In the genomic region with DNA sequence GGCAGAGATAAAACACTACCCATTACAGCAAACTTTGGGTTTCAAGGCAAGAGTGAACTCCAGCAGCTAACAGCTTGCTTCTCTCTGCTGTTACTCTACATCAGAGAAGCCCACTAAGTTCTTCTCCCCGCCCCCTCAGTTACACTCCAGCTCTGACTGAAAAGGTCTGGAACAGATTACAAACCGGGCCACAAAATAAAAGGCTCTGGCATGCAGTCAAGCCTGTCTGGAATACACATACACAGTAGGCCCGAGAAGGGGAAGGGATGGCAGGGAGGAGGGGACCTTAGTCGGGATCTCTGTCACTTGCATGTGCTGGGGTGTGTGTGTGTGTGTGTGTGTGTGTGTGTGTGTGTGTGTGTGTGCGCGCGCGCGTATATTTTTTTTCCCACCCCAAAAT, we compare ENCODE assay signal across 8 mouse cellular contexts. TPM values are rescaled to one million over a fixed set of nuclear protein-coding genes. Genes with fewer than 3 reads are reported as not detected.
DNase-seq lines count a peak whose midpoint lies in the region; ATAC-seq and TF ChIP-seq lines count a peak whose summit lies in the region.

No protein-coding gene starts in this region.

- H3K4me3 ChIP-seq in forebrain, embryonic 16.5 days (replicated peaks; ENCODE audit: low read length), result no peak overlapping the region
- H3K4me3 ChIP-seq in midbrain, postnatal 0 days (ENCODE audit: low read depth, low read length), result no peak overlapping the region
- no peak overlapping the region for H3K4me3 ChIP-seq in liver, embryonic 12.5 days

- no peaks in the 10 kb centered on the region for H3K36me3 ChIP-seq in forebrain, embryonic 16.5 days (ENCODE audit: control insufficient read depth, insufficient read depth)
- H3K36me3 ChIP-seq in midbrain, postnatal 0 days (ENCODE audit: insufficient read depth, low read length), result no peaks in the 10 kb centered on the region
- 0 out of 2 replicates have a peak, but pooled peaks cover 3% of the 10 kb centered on the region for H3K36me3 ChIP-seq in liver, embryonic 12.5 days

- peak overlapping the region; percentile 45 for H3K27ac ChIP-seq in forebrain, embryonic 16.5 days (ENCODE audit: low read length)
- no peak overlapping the region for H3K27ac ChIP-seq in midbrain, postnatal 0 days (ENCODE audit: low read depth, low read length)
- no peak overlapping the region for H3K27ac ChIP-seq in liver, embryonic 12.5 days

- no peak overlapping the region for H3K4me2 ChIP-seq in forebrain, embryonic 16.5 days (ENCODE audit: low read length)
- H3K4me2 ChIP-seq in midbrain, postnatal 0 days (ENCODE audit: low read depth, low read length, poor library complexity, severe bottlenecking), result no peak overlapping the region
- H3K4me2 ChIP-seq in liver, embryonic 12.5 days, result no peak overlapping the region

- WGBS in forebrain, embryonic 16.5 days, result 45% methylated on average over 9 of the region's 9 CpGs
- 53% methylated on average over 9 of the region's 9 CpGs for WGBS in midbrain, postnatal 0 days
- 72% methylated on average over 9 of the region's 9 CpGs for WGBS in liver, embryonic 12.5 days (ENCODE audit: insufficient replicate concordance)

- peaks cover 40% of the 10 kb centered on the region for H3K4me1 ChIP-seq in forebrain, embryonic 16.5 days (replicated peaks; ENCODE audit: control insufficient read depth, insufficient read depth, low read length)
- H3K4me1 ChIP-seq in midbrain, postnatal 0 days (ENCODE audit: insufficient read depth, low read length), result no peaks in the 10 kb centered on the region
- H3K4me1 ChIP-seq in liver, embryonic 12.5 days, result peaks cover 58% of the 10 kb centered on the region

- intact Hi-C loops in heart, postnatal 14 days (cut with DNase I), result loop anchor here (5.0 kb wide), 1 partner anchor 42 kb away; a partner anchor contains a TSS

- H3K9me3 ChIP-seq in forebrain, embryonic 16.5 days (ENCODE audit: control insufficient read depth, low read length), result no peaks in the 10 kb centered on the region
- no peaks in the 10 kb centered on the region for H3K9me3 ChIP-seq in midbrain, postnatal 0 days (ENCODE audit: low read length)
- H3K9me3 ChIP-seq in liver, embryonic 12.5 days (replicated peaks), result no peaks in the 10 kb centered on the region

- H3K9ac ChIP-seq in forebrain, embryonic 16.5 days (replicated peaks; ENCODE audit: low read depth, low read length), result no peak overlapping the region
- H3K9ac ChIP-seq in midbrain, postnatal 0 days (replicated peaks; ENCODE audit: low read length, poor library complexity, severe bottlenecking), result no peak overlapping the region
- H3K9ac ChIP-seq in liver, embryonic 12.5 days, result no peak overlapping the region

- TF ChIP-seq POLR2A in brain, embryonic 14.5 days (IDR thresholded peaks at IDR 0.05; ENCODE audit: borderline replicate concordance, extremely low read depth, insufficient read depth, insufficient read length, poor library complexity, severe bottlenecking), result no peak

- DNase-seq in NIH3T3 (ENCODE audit: low read depth), result peak; percentile 89
- peak; percentile 95 for DNase-seq in brain, embryonic 14.5 days (ENCODE audit: low read depth)
- DNase-seq in heart, postnatal 14 days, result peak; percentile 58 to 70
- peak; percentile 42 to 75 for DNase-seq in layer of hippocampus, postnatal 14 days (ENCODE audit: low spot score in 2 of 2)
- peak; percentile 77 for DNase-seq in midbrain, postnatal 0 days (ENCODE audit: low spot score)
- DNase-seq in spleen, adult 12 weeks (ENCODE audit: low spot score), result no peak

- ATAC-seq in forebrain, embryonic 16.5 days, result peak; percentile 83
- 0 out of 2 replicates have a peak, but pooled peaks have one; percentile 14 for ATAC-seq in midbrain, postnatal 0 days (ENCODE audit: low FRiP score)
- ATAC-seq in liver, embryonic 12.5 days, result no peak

- H3K27me3 ChIP-seq in forebrain, embryonic 16.5 days (replicated peaks; ENCODE audit: control insufficient read depth, insufficient read depth, low read length), result no peaks in the 10 kb centered on the region
- H3K27me3 ChIP-seq in midbrain, postnatal 0 days (ENCODE audit: insufficient read depth, low read length), result no peaks in the 10 kb centered on the region
- no peaks in the 10 kb centered on the region for H3K27me3 ChIP-seq in liver, embryonic 12.5 days (replicated peaks)

- no peak for TF ChIP-seq CTCF in brain, embryonic 14.5 days (IDR thresholded peaks at IDR 0.05; ENCODE audit: borderline replicate concordance, extremely low read depth, insufficient read depth, insufficient read length)
- no peak for TF ChIP-seq CTCF in midbrain, postnatal 0 days (IDR thresholded peaks at IDR 0.05)

RNA-seq across cellular contexts. Expression of a gene that starts 44.0 kb away (rescaled TPM):
- polyA plus RNA-seq in brain, embryonic 14.5 days (2012; rRNA removed), result 13.5 and 22.2 TPM in 2 replicates
- polyA plus RNA-seq in forebrain, embryonic 16.5 days (2015; fragmentation: Nextera tagmentation; extraction: Ambion mirVana), result 7.7 and 8.0 TPM in 2 replicates
- 10 to 100 TPM; 60.9 to 63.1 TPM for total RNA-seq in heart, postnatal 14 days (2021)
- 10 to 100 TPM; 15.9 to 16.9 TPM for total RNA-seq in layer of hippocampus, postnatal 14 days (2021)
- total RNA-seq in midbrain, postnatal 0 days (2014; rRNA removed), result 12.5 and 15.8 TPM in 2 replicates
- 3.1 and 4.1 TPM in 2 replicates for polyA plus RNA-seq in midbrain, postnatal 0 days (2015; fragmentation: Nextera tagmentation; extraction: Ambion mirVana)
- polyA plus RNA-seq in liver, embryonic 12.5 days (2016; fragmentation: Nextera tagmentation; extraction: Ambion mirVana), result 8.3 and 8.7 TPM in 2 replicates
